Mouse (Mus musculus): ENCODE data around the gene Plcl2. TPM values are rescaled to one million over a fixed set of nuclear protein-coding genes. Genes with fewer than 3 reads are reported as not detected.

Gene Plcl2
- total RNA-seq (2021), result 10 to 100 TPM; 51.2 to 52.0 TPM

- intact Hi-C loops (cut with DNase I), result loop anchor here (5.0 to 10.0 kb wide), 2 partner anchors 217 to 285 kb away; partner anchors contain the start of gene Dazl
- peak; percentile 66 for DNase-seq
These were observed at the start of gene Plcl2 for GRCm38 (mm10) chr17:50509251-50510104. Plcl2 (plus strand) TSS chr17:50509403.

GRCm38 (mm10) chr17:50460301-50460700, 48.9 kb upstream of the Plcl2 start:
- DNase-seq, result no peak
- intact Hi-C loops (cut with DNase I), result no loop called here

- intact Hi-C loops (cut with DNase I), result no loop called here
- DNase-seq, result no peak
These were observed 41.8 kb upstream of the Plcl2 start for GRCm38 (mm10) chr17:50467438-50467837.

- intact Hi-C loops (cut with DNase I), result no loop called here
- DNase-seq, result no peak
These were observed 40.1 kb upstream of the Plcl2 start for GRCm38 (mm10) chr17:50469126-50469525.

- DNase-seq, result peak; percentile 41
- intact Hi-C loops (cut with DNase I), result no loop called here
These were observed 39.4 kb upstream of the Plcl2 start for GRCm38 (mm10) chr17:50469543-50470431.

GRCm38 (mm10) chr17:50470432-50471078, 38.6 kb upstream of the Plcl2 start:
- peak; percentile 8 for DNase-seq
- intact Hi-C loops (cut with DNase I), result no loop called here

GRCm38 (mm10) chr17:50471230-50471629, 38.0 kb upstream of the Plcl2 start:
- intact Hi-C loops (cut with DNase I), result no loop called here
- no peak for DNase-seq

- intact Hi-C loops (cut with DNase I), result no loop called here
These were observed 31.9 kb upstream of the Plcl2 start for GRCm38 (mm10) chr17:50477277-50477676.

GRCm38 (mm10) chr17:50480867-50481266, 28.3 kb upstream of the Plcl2 start:
- no peak for DNase-seq
- intact Hi-C loops (cut with DNase I), result no loop called here

More at GRCm38 (mm10) chr17:50477277-50477676, 31.9 kb upstream of the Plcl2 start:
- no peak for DNase-seq

GRCm38 (mm10) chr17:50483700-50484099, 25.5 kb upstream of the Plcl2 start:
- intact Hi-C loops (cut with DNase I), result no loop called here

GRCm38 (mm10) chr17:50484981-50485380, 24.2 kb upstream of the Plcl2 start:
- DNase-seq, result no peak
- intact Hi-C loops (cut with DNase I), result no loop called here

More at GRCm38 (mm10) chr17:50483700-50484099, 25.5 kb upstream of the Plcl2 start:
- no peak for DNase-seq

GRCm38 (mm10) chr17:50487058-50487618, 22.1 kb upstream of the Plcl2 start:
- intact Hi-C loops (cut with DNase I), result no loop called here

GRCm38 (mm10) chr17:50487670-50488069, 21.5 kb upstream of the Plcl2 start:
- DNase-seq, result no peak
- intact Hi-C loops (cut with DNase I), result no loop called here

More at GRCm38 (mm10) chr17:50487058-50487618, 22.1 kb upstream of the Plcl2 start:
- no peak for DNase-seq

- intact Hi-C loops (cut with DNase I), result no loop called here
- no peak for DNase-seq
These were observed 20.8 kb upstream of the Plcl2 start for GRCm38 (mm10) chr17:50488406-50488805.

- intact Hi-C loops (cut with DNase I), result no loop called here
These were observed 20.3 kb upstream of the Plcl2 start for GRCm38 (mm10) chr17:50488895-50489294.

GRCm38 (mm10) chr17:50490644-50491430, 18.4 kb upstream of the Plcl2 start:
- intact Hi-C loops (cut with DNase I), result no loop called here
- no peak for DNase-seq

More at GRCm38 (mm10) chr17:50488895-50489294, 20.3 kb upstream of the Plcl2 start:
- DNase-seq, result no peak

- intact Hi-C loops (cut with DNase I), result no loop called here
- DNase-seq, result no peak
These were observed 17.7 kb upstream of the Plcl2 start for GRCm38 (mm10) chr17:50491496-50491895.

GRCm38 (mm10) chr17:50495216-50495889, 13.8 kb upstream of the Plcl2 start:
- intact Hi-C loops (cut with DNase I), result no loop called here
- DNase-seq, result peak; percentile 60
